Mouse (Mus musculus) neural tube, embryonic 10.5 days (tissue): ENCODE data around the gene Hspa12a.

ENCODE experiments used
- DNase-seq: peaks from one replicate; pipeline ENCODE4 v3.0.0-alpha.2; 2017; ENCODE audit warnings: low spot score; ENCODE audit errors: extremely low spot score

Gene Hspa12a

GRCm38 (mm10) chr19:58759423-58759822, 184.0 kb downstream of the Hspa12a start, which contains the start of gene Pnliprp2:
TSS of gene Pnliprp2 (plus strand) at chr19:58759719.
- no peak for DNase-seq

DNA sequence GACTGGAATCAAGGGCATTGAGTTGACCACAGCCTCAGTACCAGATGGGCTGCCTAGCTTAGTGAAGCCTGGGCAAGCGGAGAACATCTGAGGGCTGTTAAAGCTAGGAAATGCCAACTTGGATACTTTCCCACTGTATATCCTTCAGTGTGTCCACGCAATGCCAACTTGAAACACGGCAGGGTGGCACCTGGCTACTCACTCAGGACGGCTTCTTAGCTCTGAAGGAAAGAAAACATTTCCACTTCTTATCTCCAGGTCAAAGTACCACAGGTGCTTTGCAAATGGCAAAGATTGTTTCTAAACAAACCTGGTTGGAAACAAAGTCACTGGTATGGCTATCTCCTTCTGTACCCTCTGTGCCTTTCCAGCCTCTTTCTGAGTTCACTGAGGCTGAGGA, 184.6 kb downstream of the Hspa12a start:
- no peak for DNase-seq

- DNase-seq: no peak
Measured at GRCm38 (mm10) chr19:58751504-58751903, 191.9 kb downstream of the Hspa12a start.

- DNase-seq: no peak
Measured at GRCm38 (mm10) chr19:58750822-58751221, 192.6 kb downstream of the Hspa12a start.

- DNase-seq: no peak
Measured at GRCm38 (mm10) chr19:58747498-58748000, 195.9 kb downstream of the Hspa12a start.
